Mouse (Mus musculus) CH12.LX (cell line): Measurements from ENCODE around the gene Anks1b. TPM values are rescaled to one million over a fixed set of nuclear protein-coding genes. Genes with fewer than 3 reads are reported as not detected.

Source experiments
- DNase-seq: peaks from one replicate; pipeline ENCODE4 v3.0.0-alpha.2; 2013; ENCODE audit errors: extremely low read depth
- H3K27ac ChIP-seq: 2 replicates; pipeline ENCODE4 v1.5.1; 2012; ENCODE audit warnings: low read depth, mild to moderate bottlenecking, control low read depth, moderate library complexity; ENCODE audit not compliant: insufficient read depth
- H3K27me3 ChIP-seq: replicated peaks from 2 replicates; pipeline ENCODE3; 2012; ENCODE audit warnings: inconsistent platforms
- H3K36me3 ChIP-seq, 2 experiments: replicated peaks in 1 of 2; 2 replicates each; pipeline versions ENCODE3 to v1.6.1; 2012; ENCODE audit warnings: inconsistent platforms in 1 of 2, low read length in 1 of 2, mild to moderate bottlenecking in 1 of 2, mixed read lengths in 1 of 2, moderate library complexity in 1 of 2; ENCODE audit not compliant: control insufficient read depth in 1 of 2, insufficient read depth in 1 of 2
- H3K4me1 ChIP-seq, 2 experiments: 2 replicates each; pipeline ENCODE4 v1.6.1; 2012; ENCODE audit warnings: inconsistent platforms in 1 of 2, moderate library complexity in 1 of 2; ENCODE audit not compliant: insufficient read depth in 2 of 2, control insufficient read depth in 1 of 2
- H3K4me2 ChIP-seq: 2 replicates; pipeline ENCODE4 v1.6.1; 2012; ENCODE audit warnings: low read depth, mild to moderate bottlenecking, control low read depth; ENCODE audit not compliant: poor library complexity, insufficient read depth, severe bottlenecking
- H3K4me3 ChIP-seq, 3 experiments: fragments of 150-350 bp in 1 of 3; sonication (generic) in 1 of 3; replicated peaks in 1 of 3; 2 replicates each; pipeline versions ENCODE3 to v1.5.1; 2011 to 2012; ENCODE audit warnings: low read depth in 2 of 3, low read length in 2 of 3, mild to moderate bottlenecking in 2 of 3, moderate library complexity in 2 of 3, control low read depth in 1 of 3, improper control_type of control experiment in 1 of 3, inconsistent platforms in 1 of 3, mixed read lengths in 1 of 3; ENCODE audit not compliant: poor library complexity in 1 of 3
- H3K79me2 ChIP-seq: replicated peaks from 2 replicates; pipeline ENCODE4 v1.6.1; 2012; ENCODE audit warnings: mild to moderate bottlenecking, moderate library complexity; ENCODE audit not compliant: control insufficient read depth, poor library complexity, insufficient read depth, severe bottlenecking; ENCODE audit errors: extremely low read depth
- H3K9ac ChIP-seq: 2 replicates; pipeline ENCODE4 v1.6.1; 2012; ENCODE audit warnings: low read depth, mild to moderate bottlenecking, control low read depth, moderate library complexity; ENCODE audit not compliant: insufficient read depth
- H3K9me3 ChIP-seq: replicated peaks from 2 replicates; pipeline ENCODE3; 2012; ENCODE audit warnings: low read length, inconsistent platforms, mixed read lengths
- CHD1 ChIP-seq: IDR thresholded peaks from 2 replicates; pipeline ENCODE4 v1.6.1; 2012; ENCODE audit warnings: low read depth, low read length, improper control_type of control experiment, inconsistent platforms
- ELF1 ChIP-seq: IDR thresholded peaks from 2 replicates; pipeline ENCODE4 v1.6.1; 2014; ENCODE audit warnings: low read depth, mild to moderate bottlenecking, inconsistent platforms, low read length, improper control_type of control experiment
- EP300 ChIP-seq: IDR thresholded peaks from 2 replicates; pipeline ENCODE4 v1.6.1; 2011; ENCODE audit warnings: low read length, improper control_type of control experiment
- GABPA ChIP-seq: IDR thresholded peaks from 2 replicates; pipeline ENCODE4 v1.6.1; 2012; ENCODE audit warnings: low read depth, low read length, improper control_type of control experiment, inconsistent platforms; ENCODE audit not compliant: insufficient replicate concordance
- JUN ChIP-seq: IDR thresholded peaks from 2 replicates; pipeline ENCODE4 v1.6.1; 2011; ENCODE audit warnings: low read depth, mild to moderate bottlenecking, low read length, improper control_type of control experiment, moderate library complexity; ENCODE audit not compliant: insufficient read depth
- MAFK ChIP-seq: IDR thresholded peaks from 2 replicates; pipeline ENCODE4 v1.6.1; 2011; ENCODE audit warnings: low read length, improper control_type of control experiment; ENCODE audit not compliant: insufficient replicate concordance
- MAX ChIP-seq: IDR thresholded peaks from 2 replicates; pipeline ENCODE4 v1.6.1; 2011; ENCODE audit warnings: low read length, improper control_type of control experiment
- MYC ChIP-seq: IDR thresholded peaks from 2 replicates; pipeline ENCODE4 v1.6.1; 2011; ENCODE audit warnings: low read depth, mild to moderate bottlenecking, improper control_type of control experiment, low read length
- NELFE ChIP-seq: IDR thresholded peaks from 2 replicates; pipeline ENCODE4 v1.6.1; 2011; ENCODE audit warnings: low read depth, low read length, improper control_type of control experiment
- PAX5 ChIP-seq: IDR thresholded peaks from 2 replicates; pipeline ENCODE4 v1.6.1; 2012; ENCODE audit warnings: low read length, inconsistent platforms, mixed read lengths
- RCOR1 ChIP-seq: conservative IDR thresholded peaks from 2 replicates; pipeline ENCODE4 v1.6.1; 2012; ENCODE audit warnings: low read depth, mild to moderate bottlenecking, inconsistent platforms, low read length, improper control_type of control experiment
- SIN3A ChIP-seq: IDR thresholded peaks from 2 replicates; pipeline ENCODE4 v1.6.1; 2012; ENCODE audit warnings: low read length, improper control_type of control experiment, inconsistent platforms
- SMC3 ChIP-seq: IDR thresholded peaks from 2 replicates; pipeline ENCODE4 v1.6.1; 2011; ENCODE audit warnings: low read depth, low read length, improper control_type of control experiment
- USF2 ChIP-seq: conservative IDR thresholded peaks from 2 replicates; pipeline ENCODE4 v1.6.1; 2011; ENCODE audit warnings: low read depth, low read length, improper control_type of control experiment
- ZNF384 ChIP-seq: IDR thresholded peaks from 2 replicates; pipeline ENCODE4 v1.6.1; 2012; ENCODE audit warnings: low read depth, low read length, improper control_type of control experiment, inconsistent platforms
- dilution Hi-C: fragments of 300-500 bp; cut with MboI; formaldehyde crosslinking; loops from 2 replicates; pipeline ENCODE4 v1.14.3; 2020; ENCODE audit warnings: low sequenced_read_pairs; ENCODE audit not compliant: extremely low pct_unique_long_range_greater_than_20kb, extremely low pct_ligation_motif_present
- in situ Hi-C: fragments of 300-500 bp; cut with MboI; formaldehyde crosslinking; loops from 3 replicates; pipeline ENCODE4 v1.14.3; 2019; ENCODE audit warnings: low sequenced_read_pairs, low pct_ligation_motif_present, low pct_unique_long_range_greater_than_20kb, mixed read lengths
- polyA plus RNA-seq: library from polyadenylated mRNA; unstranded; fragments of >175 nt; gene quantifications from 2 replicates; pipeline ENCODE4 v1.2.1, GENCODE M21; 2012; ENCODE audit warnings: low read depth; ENCODE audit not compliant: insufficient read length
- total RNA-seq, 2 experiments: library from RNA; depleted of rRNA; stranded (reverse); fragments of 300-350 nt in 1 of 2; fragments of >200 nt in 1 of 2; gene quantifications; 2 replicates each; pipeline ENCODE4 v1.2.3; 2012 to 2014

Gene Anks1b
- total and polyA plus RNA-seq, 3 experiments: 0.17 TPM; not detected in 2

GRCm38 (mm10) chr10:90960374-90960773, 1087.1 kb downstream of the Anks1b start:
- H3K27me3 ChIP-seq: no peaks in the 10 kb centered on the region
- H3K36me3 ChIP-seq: no peaks in the 10 kb centered on the region
- H3K9ac ChIP-seq: no peak overlapping the region
- H3K4me3 ChIP-seq: no peak overlapping the region
- H3K27ac ChIP-seq: no peak overlapping the region
- no peaks in the 10 kb centered on the region for H3K9me3 ChIP-seq
- TF ChIP-seq ELF1 (no peak), ZNF384 (no peak), EP300 (no peak), GABPA (no peak), USF2 (no peak), CHD1 (no peak), RCOR1 (no peak), MYC (no peak)
- no peaks in the 10 kb centered on the region; a peak in 1 of 4 replicates for H3K4me1 ChIP-seq
- in situ Hi-C loops (no loop called here), dilution Hi-C loops (no loop called here)
- no peak for DNase-seq
- H3K4me2 ChIP-seq: no peak overlapping the region
- no peaks in the 10 kb centered on the region for H3K79me2 ChIP-seq

- in situ Hi-C loops: no loop called here
Observed at GRCm38 (mm10) chr10:90964511-90964910, 1091.2 kb downstream of the Anks1b start.

GRCm38 (mm10) chr10:90965671-90966315, 1092.5 kb downstream of the Anks1b start:
- TF ChIP-seq JUN: no peak
- no peak for TF ChIP-seq SMC3
- TF ChIP-seq MAFK: no peak
- TF ChIP-seq SIN3A: no peak
- TF ChIP-seq NELFE: no peak
- TF ChIP-seq MAX: no peak
- TF ChIP-seq PAX5: no peak
- H3K9me3 ChIP-seq: peaks cover 3% of the 10 kb centered on the region
- dilution Hi-C loops: no loop called here
- no peak overlapping the region for H3K9ac ChIP-seq
- no peak overlapping the region for H3K27ac ChIP-seq
- no peaks in the 10 kb centered on the region for H3K36me3 ChIP-seq
- no peak overlapping the region for H3K4me2 ChIP-seq
- no peak for DNase-seq
- in situ Hi-C loops: no loop called here
- no peaks in the 10 kb centered on the region for H3K27me3 ChIP-seq
- no peaks in the 10 kb centered on the region for H3K79me2 ChIP-seq
- H3K4me1 ChIP-seq: no peaks in the 10 kb centered on the region; a peak in 1 of 4 replicates
- no peak overlapping the region for H3K4me3 ChIP-seq

More at GRCm38 (mm10) chr10:90964511-90964910, 1091.2 kb downstream of the Anks1b start:
- no peak overlapping the region for H3K9ac ChIP-seq
- no peak overlapping the region for H3K4me3 ChIP-seq
- no peak for DNase-seq
- H3K27me3 ChIP-seq: no peaks in the 10 kb centered on the region
- no peak for TF ChIP-seq CHD1
- H3K9me3 ChIP-seq: no peaks in the 10 kb centered on the region
- 0 out of 2 replicates have a peak overlapping the region, but pooled peaks have one; percentile 17 for H3K4me2 ChIP-seq
- no peaks in the 10 kb centered on the region; a peak in 1 of 4 replicates for H3K4me1 ChIP-seq
- H3K36me3 ChIP-seq: no peaks in the 10 kb centered on the region
- H3K27ac ChIP-seq: no peak overlapping the region
- dilution Hi-C loops: no loop called here
- H3K79me2 ChIP-seq: no peaks in the 10 kb centered on the region
